Mouse (Mus musculus): ENCODE results near the gene Erbin.

- TF ChIP-seq CTCF (IDR thresholded peaks at IDR 0.05) = no peak
- TF ChIP-seq EP300 (IDR thresholded peaks at IDR 0.05) = no peak
Measured at GRCm38 (mm10) chr13:103923402-103924065, 3.2 kb upstream of the Erbin start.

Data from lung, postnatal 0 days (tissue).